Mouse (Mus musculus) megakaryocyte, embryonic 14.5 days (primary cell): ENCODE results near the gene Olfr140.

Experiments
- FLI1 ChIP-seq: IDR thresholded peaks from 2 replicates; pipeline ENCODE4 v1.6.1; 2012; ENCODE audit warnings: low read length, inconsistent platforms, mixed read lengths
- GATA1 ChIP-seq: IDR thresholded peaks from 3 replicates; pipeline ENCODE4 v1.6.1; 2012; ENCODE audit warnings: mixed read lengths, low read length, inconsistent platforms, borderline replicate concordance

DNA sequence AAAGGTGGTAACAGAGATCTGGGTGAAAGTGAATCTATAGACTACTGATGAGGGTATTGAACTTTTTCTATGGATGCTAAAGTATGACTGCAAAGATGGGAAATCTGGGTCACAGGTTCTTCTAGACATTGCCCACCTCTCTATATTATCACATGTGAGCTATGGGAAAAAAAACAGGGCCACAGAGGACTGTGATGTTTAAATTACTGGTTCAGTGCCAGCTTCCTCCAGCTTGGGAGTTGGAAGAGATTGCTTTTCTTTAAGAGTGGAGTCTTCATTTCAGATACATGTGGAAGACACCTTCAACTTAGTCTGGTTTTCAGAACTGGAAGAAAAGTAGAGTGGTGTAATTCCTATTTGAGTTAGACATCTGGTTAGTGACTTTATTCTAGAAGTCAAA lies 28.4 kb downstream of the Olfr140 start, which contains the start of gene Olfr1265:
- TF ChIP-seq GATA1 (no peak), FLI1 (no peak)
